In the genomic region with DNA sequence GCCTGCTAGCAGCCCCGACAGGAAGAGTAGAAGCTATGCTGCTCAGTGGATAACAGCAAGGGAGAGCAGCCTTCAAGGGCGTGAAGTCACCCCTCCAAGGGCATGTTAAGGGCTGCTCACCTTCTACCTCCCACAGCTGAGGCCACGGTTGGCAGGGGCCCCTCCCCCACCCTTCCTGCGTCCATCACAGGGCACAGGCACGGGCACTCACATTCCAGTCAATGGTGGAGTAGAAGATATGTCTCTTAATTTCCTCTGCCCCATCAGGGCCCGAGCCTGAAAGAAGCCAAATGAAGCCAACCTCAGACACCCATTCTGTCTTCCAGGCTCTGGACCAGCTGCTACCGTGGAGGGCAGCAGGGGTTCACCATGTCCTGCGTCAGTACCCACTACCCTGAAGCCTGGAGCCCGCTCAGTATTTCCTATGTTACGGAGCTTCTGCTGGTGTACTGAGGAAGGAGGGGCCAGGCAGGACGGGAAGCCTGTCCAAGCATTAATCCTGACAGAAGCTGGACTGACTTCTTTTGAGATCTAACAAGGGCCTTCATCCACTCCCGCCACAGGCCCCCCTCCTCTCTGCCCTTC, we compare ENCODE assay signal across 9 mouse cellular contexts. TPM values are rescaled to one million over a fixed set of nuclear protein-coding genes. Genes with fewer than 3 reads are reported as not detected.
DNase-seq lines count a peak whose midpoint lies in the region; ATAC-seq lines count a peak whose summit lies in the region.
"Had no signal": no experiment of that assay in that cellular context is flagged by ENCODE, and none has a peak within 500 bp of the region (broad histone marks: within the 10 kb centered on the region; RNA-seq: fewer than 3 reads in every experiment).

No protein-coding gene starts in this region.

- H3K9ac ChIP-seq in kidney, embryonic 14.5 days (ENCODE audit: low read depth, low read length): peak overlapping the region; percentile 19; the same call in 1 of the 2 replicates
- H3K9ac ChIP-seq in forebrain, embryonic 12.5 days: peak overlapping the region; percentile 33; the same call in 1 of the 2 replicates
- H3K9ac ChIP-seq in midbrain, embryonic 13.5 days (replicated peaks): peak overlapping the region; percentile 24; the same call in 1 of the 2 replicates

- ATAC-seq in kidney, embryonic 14.5 days (ENCODE audit: low FRiP score, low TSS enrichment): no peak
- peak; percentile 41; the same call in 1 of the 2 replicates for ATAC-seq in forebrain, embryonic 12.5 days (ENCODE audit: low FRiP score)
- ATAC-seq in midbrain, embryonic 13.5 days: peak; percentile 43
- no peak for ATAC-seq in activated CD4-positive, CD25-positive, alpha-beta regulatory T cell, adult 4 months

- no peaks in the 10 kb centered on the region for H3K9me3 ChIP-seq in kidney, embryonic 14.5 days (ENCODE audit: control insufficient read depth, low read length)
- no peaks in the 10 kb centered on the region for H3K9me3 ChIP-seq in forebrain, embryonic 12.5 days
- no peaks in the 10 kb centered on the region for H3K9me3 ChIP-seq in midbrain, embryonic 13.5 days

- H3K27me3 ChIP-seq in kidney, embryonic 14.5 days (ENCODE audit: control insufficient read depth, insufficient read depth, low read length): no peaks in the 10 kb centered on the region
- no peaks in the 10 kb centered on the region for H3K27me3 ChIP-seq in forebrain, embryonic 12.5 days
- no peaks in the 10 kb centered on the region for H3K27me3 ChIP-seq in midbrain, embryonic 13.5 days

- WGBS in kidney, embryonic 14.5 days: 50% methylated on average over 12 of the region's 12 CpGs
- WGBS in forebrain, embryonic 12.5 days: 53% methylated on average over 12 of the region's 12 CpGs
- WGBS in midbrain, embryonic 13.5 days: 38% methylated on average over 12 of the region's 12 CpGs

- H3K4me2 ChIP-seq in kidney, embryonic 14.5 days (replicated peaks; ENCODE audit: low read depth, low read length): no peak overlapping the region
- H3K4me2 ChIP-seq in forebrain, embryonic 12.5 days: peak overlapping the region; percentile 13; the same call in 1 of the 2 replicates
- 0 out of 2 replicates have a peak overlapping the region, but pooled peaks have one; percentile 7 for H3K4me2 ChIP-seq in midbrain, embryonic 13.5 days (replicated peaks)

- H3K27ac ChIP-seq in kidney, embryonic 14.5 days (ENCODE audit: low read depth, low read length): peak overlapping the region; percentile 79
- peak overlapping the region; percentile 74; the same call in 1 of the 2 replicates for H3K27ac ChIP-seq in forebrain, embryonic 12.5 days
- no peak overlapping the region for H3K27ac ChIP-seq in midbrain, embryonic 13.5 days

- H3K4me3 ChIP-seq in kidney, embryonic 14.5 days (ENCODE audit: low read length): no peak overlapping the region
- H3K4me3 ChIP-seq in forebrain, embryonic 12.5 days (replicated peaks): no peak overlapping the region
- no peak overlapping the region for H3K4me3 ChIP-seq in midbrain, embryonic 13.5 days (replicated peaks)

- peaks cover 22% of the 10 kb centered on the region; the same call in 1 of the 2 replicates for H3K4me1 ChIP-seq in kidney, embryonic 14.5 days (ENCODE audit: control insufficient read depth, insufficient read depth, low read length)
- peaks cover 20% of the 10 kb centered on the region for H3K4me1 ChIP-seq in forebrain, embryonic 12.5 days
- H3K4me1 ChIP-seq in midbrain, embryonic 13.5 days (replicated peaks): peaks cover 20% of the 10 kb centered on the region

- no peak for DNase-seq in kidney, adult 11 months
- DNase-seq in adrenal gland, postnatal 36 days: peak; percentile 23 to 52
- DNase-seq in ovary, adult 18-20 months (ENCODE audit: low spot score): no peak
- DNase-seq: gastrocnemius, postnatal 25 days; lung, postnatal 4 days had no signal

- peaks cover 37% of the 10 kb centered on the region for H3K36me3 ChIP-seq in kidney, embryonic 14.5 days (ENCODE audit: control insufficient read depth, insufficient read depth, low read length)
- peaks cover 7% of the 10 kb centered on the region; the same call in 1 of the 2 replicates for H3K36me3 ChIP-seq in forebrain, embryonic 12.5 days (replicated peaks)
- peaks cover 17% of the 10 kb centered on the region for H3K36me3 ChIP-seq in midbrain, embryonic 13.5 days

RNA-seq across cellular contexts. Expression of gene Rps6ka1, which starts 23.7 kb away (rescaled TPM):
- 29.6 and 49.8 TPM in 2 replicates for polyA plus RNA-seq in kidney, embryonic 14.5 days (2014; fragmentation: Nextera tagmentation; extraction: Ambion mirVana)
- total RNA-seq in adrenal gland, postnatal 36 days (2021): 10 to 100 TPM; 13.6 to 18.1 TPM
- polyA plus RNA-seq in forebrain, embryonic 12.5 days (2016; fragmentation: Nextera tagmentation; extraction: Ambion mirVana): 22.6 and 26.0 TPM in 2 replicates
- 19.0 and 19.2 TPM in 2 replicates for polyA plus RNA-seq in midbrain, embryonic 13.5 days (2015; fragmentation: Nextera tagmentation; extraction: Ambion mirVana)
- polyA plus RNA-seq in activated CD4-positive, CD25-positive, alpha-beta regulatory T cell, adult 4 months (2017; shearing (Covaris generic)): 100 to 1,000 TPM in 1 of 2 experiments, 10 to 100 TPM in 1; 96.5 to 113 TPM

Comparison
In these comparisons a context has a peak if more than half of its experiments do, and no peak if none do; other contexts are left out.
1. ATAC-seq: peak in forebrain, embryonic 12.5 days (single experiment) and midbrain, embryonic 13.5 days (single experiment); none in kidney, embryonic 14.5 days (single experiment) and activated CD4-positive, CD25-positive, alpha-beta regulatory T cell, adult 4 months (single experiment).
2. DNase-seq: peak in adrenal gland, postnatal 36 days (2 of 2); none in kidney, adult 11 months (single experiment) and ovary, adult 18-20 months (single experiment).
3. Peak in every context shown above with its lines, with median percentiles within 50 percentile points of each other: H3K9ac ChIP-seq.